Mouse (Mus musculus) neural tube, embryonic 15.5 days (tissue): Measurements from ENCODE around the gene Chaf1b. TPM values are rescaled to one million over a fixed set of nuclear protein-coding genes. Genes with fewer than 3 reads are reported as not detected.
A peak's percentile ranks its signal among the peaks of the same experiment; 100 is the strongest.

Experiments
- ATAC-seq: fragments of 200-750 bp; cut with Nextera tagmentation; 2 replicates; pipeline ENCODE4 v1.8.0; 2017; ENCODE audit warnings: mild to moderate bottlenecking, moderate TSS enrichment, moderate library complexity; ENCODE audit not compliant: low FRiP score
- H3K27ac ChIP-seq: fragments of 300-500 bp; sonication (generic); replicated peaks from 2 replicates; pipeline ENCODE4 v1.5.1; 2015; ENCODE audit warnings: mild to moderate bottlenecking, inconsistent platforms
- H3K27me3 ChIP-seq: fragments of 300-500 bp; sonication (generic); replicated peaks from 2 replicates; pipeline ENCODE4 v1.6.1; 2015; ENCODE audit warnings: inconsistent platforms
- H3K36me3 ChIP-seq: fragments of 300-500 bp; sonication (generic); 2 replicates; pipeline ENCODE4 v1.6.1; 2015; ENCODE audit warnings: inconsistent platforms
- H3K4me1 ChIP-seq: fragments of 300-500 bp; sonication (generic); 2 replicates; pipeline ENCODE4 v1.6.1; 2015; ENCODE audit warnings: inconsistent platforms
- H3K4me2 ChIP-seq: fragments of 300-500 bp; sonication (generic); 2 replicates; pipeline ENCODE4 v1.6.1; 2015; ENCODE audit warnings: inconsistent platforms, mild to moderate bottlenecking, moderate library complexity
- H3K4me3 ChIP-seq: fragments of 300-500 bp; sonication (generic); replicated peaks from 2 replicates; pipeline ENCODE4 v1.5.1; 2015; ENCODE audit warnings: mild to moderate bottlenecking, inconsistent platforms
- H3K9ac ChIP-seq: fragments of 300-500 bp; sonication (generic); replicated peaks from 2 replicates; pipeline ENCODE4 v1.6.1; 2015; ENCODE audit warnings: mild to moderate bottlenecking, inconsistent platforms
- H3K9me3 ChIP-seq: fragments of 300-500 bp; sonication (generic); replicated peaks from 2 replicates; pipeline ENCODE4 v1.6.1; 2016; ENCODE audit warnings: inconsistent platforms
- WGBS: fragments of 180-500 bp; shearing (Covaris S2); methylation state at CpG from one replicate; pipeline ENCODE4 v1.1.7; 2015; ENCODE audit warnings: mixed read lengths; 5-methylcytosine and 5-hydroxymethylcytosine counted together
- polyA plus RNA-seq: library from polyadenylated mRNA; unstranded; fragments of >200 nt; fragmentation: Nextera tagmentation; extraction: Ambion mirVana; gene quantifications from 2 replicates; pipeline ENCODE4 v1.2.1, GENCODE M21; 2015

Chaf1b gene
- 13.2 and 26.7 TPM in 2 replicates for polyA plus RNA-seq

DNA sequence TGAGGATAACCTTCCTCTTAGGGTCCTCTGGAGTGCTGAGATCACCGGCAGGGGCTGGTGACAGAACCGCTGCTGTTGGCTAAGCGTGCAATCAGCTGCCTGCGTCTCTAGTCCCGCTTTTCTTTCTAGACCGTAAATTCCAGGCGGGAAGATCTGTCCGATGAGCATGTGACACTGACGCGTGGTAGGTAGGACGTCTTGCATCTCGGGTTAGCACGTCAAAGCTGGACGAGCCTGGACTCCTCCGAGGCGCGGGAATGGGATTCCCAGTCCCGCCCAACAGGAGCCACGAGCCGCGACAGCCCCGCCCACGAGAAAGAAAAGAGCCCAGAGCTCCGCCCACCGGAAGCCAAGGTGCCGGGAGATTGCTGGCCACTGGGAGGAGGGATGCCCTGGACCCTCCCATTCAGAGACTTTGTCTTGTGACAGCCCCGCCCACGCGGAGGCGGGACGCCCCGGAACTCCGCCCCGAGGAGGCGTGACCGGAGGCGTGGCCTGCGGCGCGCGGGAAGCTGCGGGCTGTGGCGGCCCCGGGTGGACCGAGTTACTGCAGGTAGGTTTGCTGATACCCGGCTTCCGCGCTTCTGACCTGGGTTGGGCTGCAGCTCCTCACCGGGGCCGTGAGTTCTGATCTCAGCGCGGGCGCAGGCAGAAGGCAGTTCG, at the start of gene Chaf1b:
Gene Chaf1b (plus strand): TSS at position 479 of the 663 bp plus-strand sequence.
- Histone ChIP-seq H3K4me1 (peaks cover 10% of the 10 kb centered on the region), H3K27ac (peak within 1 kb of the TSS; percentile 54; the same call in 1 of the 2 replicates), H3K9me3 (no peaks in the 10 kb centered on the region), H3K9ac (peak within 1 kb of the TSS; percentile 46), H3K4me2 (peak within 1 kb of the TSS; percentile 83), H3K36me3 (no peaks in the 10 kb centered on the region; the same call in 1 of the 2 replicates), H3K4me3 (peak within 1 kb of the TSS; percentile 57), H3K27me3 (no peaks in the 10 kb centered on the region)
- under 1% methylated on average over 54 of the region's 54 CpGs for WGBS
- ATAC-seq, result peak; percentile 96

DNA sequence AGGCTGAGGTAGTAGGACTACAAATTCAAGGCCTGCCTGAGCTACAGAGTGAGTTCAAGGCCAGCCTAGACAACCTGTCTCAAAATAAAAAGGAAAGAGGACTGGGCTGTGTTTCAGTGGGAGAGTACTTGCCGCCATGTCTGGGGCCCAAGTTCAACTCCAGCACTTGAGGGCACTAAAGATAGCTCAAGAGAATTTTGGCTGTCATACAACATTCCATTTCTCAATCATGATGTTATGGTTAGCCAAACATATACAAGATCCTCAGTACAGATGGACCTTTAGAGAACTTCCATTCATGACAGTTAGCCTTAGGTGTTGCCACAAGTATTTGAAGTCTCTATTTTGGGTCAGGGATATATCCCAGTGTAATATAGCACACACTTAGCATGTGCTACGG, 49.6 kb upstream of the Chaf1b start:
- Histone ChIP-seq H3K9me3 (no peaks in the 10 kb centered on the region), H3K36me3 (0 out of 2 replicates have a peak, but pooled peaks cover 3% of the 10 kb centered on the region), H3K27me3 (no peaks in the 10 kb centered on the region), H3K9ac (no peak overlapping the region), H3K27ac (no peak overlapping the region), H3K4me3 (no peak overlapping the region), H3K4me1 (peaks cover 25% of the 10 kb centered on the region), H3K4me2 (no peak overlapping the region; the same call in 1 of the 2 replicates)
- WGBS, result 95% methylated on average over 2 of the region's 2 CpGs
- no peak for ATAC-seq

DNA sequence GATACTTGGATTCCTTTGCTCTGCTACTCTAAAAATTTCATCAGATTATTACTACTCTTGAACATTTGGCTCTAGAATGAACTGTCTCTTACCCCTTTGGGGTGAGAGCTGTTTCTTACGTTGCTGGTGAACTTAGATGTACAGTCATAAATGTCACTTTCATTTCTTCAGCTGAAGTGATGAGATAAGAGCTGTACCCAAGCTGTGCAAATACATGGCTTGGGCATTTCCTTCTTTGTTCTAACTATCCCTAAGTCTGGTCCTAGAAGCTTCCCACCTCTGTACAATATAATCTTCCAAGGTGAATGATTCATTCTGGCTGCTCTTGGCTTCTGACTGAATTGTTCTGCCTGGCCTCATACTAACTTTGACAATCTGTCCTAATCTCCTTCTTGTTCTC, 44.7 kb upstream of the Chaf1b start:
- 96% methylated on average over 1 of the region's 1 CpGs for WGBS
- Histone ChIP-seq H3K4me2 (no peak overlapping the region), H3K36me3 (0 out of 2 replicates have a peak, but pooled peaks cover 3% of the 10 kb centered on the region), H3K27me3 (no peaks in the 10 kb centered on the region), H3K4me3 (no peak overlapping the region), H3K9me3 (no peaks in the 10 kb centered on the region), H3K4me1 (peaks cover 7% of the 10 kb centered on the region), H3K9ac (no peak overlapping the region), H3K27ac (no peak overlapping the region)
- no peak for ATAC-seq

DNA sequence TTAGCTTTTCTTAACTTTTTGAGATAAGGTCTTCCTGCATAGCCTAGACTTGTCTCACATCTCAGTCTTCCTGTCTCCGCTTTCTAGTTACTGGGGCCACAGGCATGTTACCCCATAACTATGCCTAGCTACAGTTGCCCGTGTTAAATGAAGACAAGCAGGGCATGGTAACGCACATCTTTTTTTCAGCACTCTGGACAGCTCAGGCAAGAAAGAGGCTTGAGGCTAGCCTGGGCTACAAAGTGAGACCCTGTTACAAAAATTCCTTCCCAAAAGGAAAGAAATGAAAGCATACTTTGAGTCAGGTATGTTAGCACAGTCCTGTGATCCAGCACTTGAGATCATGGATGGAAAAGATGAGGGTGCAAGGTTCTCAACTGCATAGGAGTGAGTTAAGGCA, 33.2 kb upstream of the Chaf1b start:
- Histone ChIP-seq H3K27ac (no peak overlapping the region), H3K9me3 (no peaks in the 10 kb centered on the region), H3K4me1 (no peaks in the 10 kb centered on the region), H3K4me3 (no peak overlapping the region), H3K27me3 (no peaks in the 10 kb centered on the region), H3K9ac (no peak overlapping the region), H3K4me2 (no peak overlapping the region), H3K36me3 (peaks cover 84% of the 10 kb centered on the region)
- ATAC-seq, result no peak
- WGBS, result 97% methylated on average over 3 of the region's 3 CpGs

DNA sequence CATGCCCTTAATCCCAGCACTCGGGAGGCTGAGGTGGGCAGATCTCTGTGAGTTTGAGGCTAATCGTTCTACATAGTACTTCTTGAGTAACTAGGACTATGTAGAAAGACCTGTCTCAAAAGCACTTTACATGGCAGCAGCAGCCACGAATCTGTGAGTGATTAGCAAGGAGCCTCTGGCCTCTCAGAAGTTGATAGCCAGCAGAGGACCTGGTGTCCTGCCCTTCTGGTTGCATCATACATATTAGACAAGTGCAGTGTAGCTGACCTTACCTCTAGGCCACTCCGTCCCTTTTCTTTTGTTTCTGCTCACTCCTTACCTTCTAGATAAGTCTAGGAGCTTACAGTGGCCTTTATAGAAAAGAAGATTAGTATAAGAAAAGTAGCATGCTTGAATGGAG, 23.7 kb upstream of the Chaf1b start:
- Histone ChIP-seq H3K27ac (no peak overlapping the region), H3K36me3 (peaks cover 73% of the 10 kb centered on the region), H3K27me3 (no peaks in the 10 kb centered on the region), H3K9ac (no peak overlapping the region), H3K4me3 (no peak overlapping the region), H3K9me3 (no peaks in the 10 kb centered on the region), H3K4me1 (no peaks in the 10 kb centered on the region), H3K4me2 (no peak overlapping the region)
- no peak for ATAC-seq
- 93% methylated on average over 4 of the region's 4 CpGs for whole genome bisulfite sequencing

DNA sequence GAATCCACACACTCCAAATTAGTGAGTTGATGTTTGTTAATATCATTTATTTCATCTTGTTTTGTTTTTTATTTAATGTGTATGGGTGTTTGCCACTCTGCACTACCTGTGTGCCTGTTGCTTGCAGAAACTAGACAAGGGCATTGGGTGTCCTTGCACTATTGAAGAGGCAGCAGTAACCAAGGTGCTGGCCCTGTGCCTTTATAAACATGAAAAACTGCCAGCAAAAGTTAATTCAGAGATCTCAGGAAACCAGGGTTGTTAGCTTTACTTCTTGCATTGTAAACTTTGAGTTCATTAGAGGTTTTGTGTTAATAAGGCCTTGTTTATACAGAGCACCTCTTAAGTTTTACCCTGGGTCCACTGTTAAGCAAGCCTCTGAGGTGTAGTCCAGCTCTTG, 23.0 kb upstream of the Chaf1b start:
- H3K27ac ChIP-seq, result no peak overlapping the region
- H3K4me2 ChIP-seq, result no peak overlapping the region
- ATAC-seq, result no peak
- no peaks in the 10 kb centered on the region for H3K4me1 ChIP-seq
- H3K9me3 ChIP-seq, result no peaks in the 10 kb centered on the region
- H3K27me3 ChIP-seq, result no peaks in the 10 kb centered on the region
- H3K9ac ChIP-seq, result no peak overlapping the region
- no peak overlapping the region for H3K4me3 ChIP-seq
- H3K36me3 ChIP-seq, result peaks cover 75% of the 10 kb centered on the region

DNA sequence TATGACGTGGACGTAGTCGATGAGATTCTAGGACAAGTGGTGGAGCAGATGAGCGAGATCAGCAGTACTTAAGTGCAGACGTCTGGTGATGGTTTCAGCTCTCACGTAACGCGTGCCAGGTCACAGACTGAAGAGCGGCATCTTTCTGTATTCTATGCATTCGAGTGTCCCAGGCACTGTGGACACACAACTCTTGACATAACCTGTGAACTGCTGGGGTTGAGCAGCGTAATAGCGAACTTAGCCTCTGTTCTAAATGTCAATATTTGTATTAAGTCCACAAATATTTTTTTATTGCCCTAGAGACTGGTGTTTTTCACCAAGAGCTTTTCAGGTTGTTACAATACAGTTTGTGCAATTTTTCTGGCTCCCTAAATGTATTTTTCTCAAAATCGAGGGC, 8.9 kb upstream of the Chaf1b start:
- no peak for ATAC-seq
- H3K27ac ChIP-seq, result no peak overlapping the region
- H3K4me1 ChIP-seq, result no peaks in the 10 kb centered on the region
- H3K27me3 ChIP-seq, result no peaks in the 10 kb centered on the region
- no peaks in the 10 kb centered on the region for H3K9me3 ChIP-seq
- H3K9ac ChIP-seq, result no peak overlapping the region
- H3K4me2 ChIP-seq, result no peak overlapping the region
- no peak overlapping the region for H3K4me3 ChIP-seq
- 90% methylated on average over 13 of the region's 13 CpGs for WGBS
- peaks cover 70% of the 10 kb centered on the region for H3K36me3 ChIP-seq

DNA sequence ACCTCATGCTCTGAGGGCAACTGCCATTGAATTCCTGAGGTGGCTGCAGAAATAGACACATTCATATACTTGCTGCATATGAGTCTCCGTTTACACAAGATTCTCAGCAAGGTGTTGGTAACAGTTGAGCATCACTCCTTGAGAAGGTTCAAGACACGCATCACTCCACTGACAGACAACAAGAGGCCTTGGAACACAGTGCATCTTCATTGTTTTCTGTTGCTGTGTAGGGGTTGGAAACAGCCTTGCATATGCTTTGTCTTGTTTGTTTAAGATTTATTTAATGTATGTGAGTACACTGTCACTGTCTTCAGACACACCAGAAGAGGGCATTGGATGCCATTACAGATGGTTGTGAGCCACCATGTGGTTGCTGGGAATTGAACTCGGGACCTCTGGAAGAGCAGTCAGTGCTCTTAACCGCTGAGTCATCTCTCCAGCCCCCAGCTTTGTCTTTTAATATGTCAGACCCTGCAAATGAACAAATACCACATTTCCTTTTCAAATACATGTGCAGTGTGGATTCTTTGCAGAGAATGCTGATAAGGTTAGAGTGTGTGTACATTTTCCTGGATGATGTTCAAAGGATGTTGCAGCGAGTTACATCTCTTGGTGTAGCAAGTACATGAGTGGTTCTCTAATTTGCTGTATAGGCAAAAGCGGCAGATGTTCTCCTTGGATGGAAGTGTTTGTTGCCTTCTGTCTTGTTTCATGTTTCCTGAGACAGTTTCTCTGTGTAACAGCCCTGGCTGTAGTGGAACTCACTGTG, 5.9 kb upstream of the Chaf1b start:
- 95% methylated on average over 6 of the region's 6 CpGs for WGBS
- Histone ChIP-seq H3K9ac (no peak overlapping the region), H3K4me3 (no peak overlapping the region), H3K27me3 (no peaks in the 10 kb centered on the region), H3K4me2 (no peak overlapping the region), H3K9me3 (no peaks in the 10 kb centered on the region), H3K27ac (no peak overlapping the region), H3K36me3 (peaks cover 44% of the 10 kb centered on the region), H3K4me1 (no peaks in the 10 kb centered on the region)
- ATAC-seq, result no peak

DNA sequence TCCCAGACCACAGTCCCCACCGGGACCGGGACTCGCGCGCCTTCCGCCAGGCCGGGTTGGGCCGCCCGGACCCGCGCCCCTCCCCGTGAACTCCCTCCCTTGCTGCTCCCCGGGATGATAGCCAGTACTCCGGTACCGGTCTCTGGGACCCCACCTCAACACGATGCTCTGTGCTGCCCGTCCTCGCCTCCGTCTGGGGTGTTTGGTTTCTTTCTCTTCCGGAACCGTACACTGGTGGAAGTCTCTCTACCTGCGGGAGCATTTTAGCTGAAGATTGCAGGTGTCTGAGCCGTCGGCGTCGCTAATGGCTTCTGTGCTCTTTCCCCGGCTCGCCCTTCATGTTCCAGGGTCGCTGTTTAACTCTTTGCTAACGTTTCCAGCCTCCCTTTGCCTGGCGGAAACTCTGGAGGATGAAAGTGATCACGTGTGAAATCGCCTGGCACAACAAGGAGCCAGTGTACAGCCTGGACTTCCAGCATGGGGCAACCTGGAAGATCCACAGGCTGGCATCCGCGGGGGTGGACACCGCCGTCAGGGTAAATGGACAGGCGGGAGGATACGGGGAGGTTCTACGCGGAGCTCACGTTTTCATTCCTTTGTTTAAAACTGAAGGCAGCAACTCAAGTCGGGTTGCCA, 503 bp downstream of the Chaf1b start:
- peak overlapping the region; percentile 41 for H3K9ac ChIP-seq
- peaks cover 10% of the 10 kb centered on the region for H3K4me1 ChIP-seq
- H3K4me2 ChIP-seq, result peak overlapping the region; percentile 83
- WGBS, result under 1% methylated on average over 43 of the region's 43 CpGs
- H3K36me3 ChIP-seq, result no peaks in the 10 kb centered on the region; the same call in 1 of the 2 replicates
- peak; percentile 58 for ATAC-seq
- no peak overlapping the region for H3K27ac ChIP-seq
- H3K27me3 ChIP-seq, result no peaks in the 10 kb centered on the region
- no peaks in the 10 kb centered on the region for H3K9me3 ChIP-seq
- H3K4me3 ChIP-seq, result peak overlapping the region; percentile 57

DNA sequence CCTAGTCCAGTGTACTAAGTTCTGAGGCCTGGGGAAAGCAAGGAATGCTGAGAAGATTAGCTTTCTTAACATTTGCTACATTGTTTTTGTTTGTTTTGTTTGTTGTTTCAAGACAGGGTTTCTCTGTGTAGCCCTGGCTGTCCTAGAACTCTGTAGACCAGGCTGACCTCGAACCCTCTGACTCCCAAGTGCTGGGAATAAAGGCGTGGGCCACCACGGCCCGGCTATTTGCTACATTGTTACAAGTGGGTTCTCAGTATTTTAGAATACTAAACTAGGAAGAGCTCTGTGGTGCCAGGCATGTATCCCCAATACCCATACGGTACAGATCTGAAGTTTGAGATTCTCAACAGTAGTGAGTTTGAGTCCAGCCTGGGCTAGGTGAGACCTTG, 1.0 kb downstream of the Chaf1b start:
- 57% methylated on average over 5 of the region's 5 CpGs for WGBS
- peak overlapping the region; percentile 57 for H3K4me3 ChIP-seq
- H3K4me1 ChIP-seq, result peaks cover 10% of the 10 kb centered on the region
- no peak overlapping the region for H3K27ac ChIP-seq
- H3K4me2 ChIP-seq, result peak overlapping the region; percentile 83
- peak overlapping the region; percentile 41; the same call in 1 of the 2 replicates for H3K9ac ChIP-seq
- H3K9me3 ChIP-seq, result no peaks in the 10 kb centered on the region
- H3K36me3 ChIP-seq, result no peaks in the 10 kb centered on the region; the same call in 1 of the 2 replicates
- H3K27me3 ChIP-seq, result no peaks in the 10 kb centered on the region
- ATAC-seq, result no peak

DNA sequence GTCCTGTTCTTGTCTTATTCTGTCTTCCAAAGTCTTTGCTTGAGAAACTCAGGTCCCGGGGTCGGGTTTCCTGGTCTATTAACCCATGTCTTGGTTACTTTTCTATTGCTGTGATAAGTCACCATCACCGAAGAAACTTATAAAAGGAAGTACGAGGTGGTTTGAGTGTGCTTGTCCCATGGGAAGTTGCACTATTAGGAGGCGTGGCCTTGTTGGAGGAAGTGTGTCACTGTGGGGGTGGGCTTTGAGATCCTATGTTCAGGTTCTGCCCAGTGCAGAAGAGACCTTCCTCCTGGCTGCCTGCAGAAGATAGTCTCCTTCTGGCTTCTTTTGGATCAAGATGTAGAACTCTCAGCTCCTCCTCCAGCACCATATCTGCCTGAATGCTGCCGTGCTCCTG, 4.8 kb downstream of the Chaf1b start:
- 92% methylated on average over 6 of the region's 6 CpGs for WGBS
- Histone ChIP-seq H3K27me3 (no peaks in the 10 kb centered on the region), H3K4me1 (peaks cover 8% of the 10 kb centered on the region), H3K9me3 (no peaks in the 10 kb centered on the region), H3K9ac (no peak overlapping the region), H3K4me3 (no peak overlapping the region), H3K4me2 (no peak overlapping the region), H3K27ac (no peak overlapping the region), H3K36me3 (no peaks in the 10 kb centered on the region; the same call in none of the 2 replicates)
- ATAC-seq, result no peak
